Mouse (Mus musculus) lung, postnatal 0 days (tissue): Measurements from ENCODE around the gene Cct8l1.

Source experiments
- CTCF ChIP-seq: IDR thresholded peaks from 2 replicates; pipeline ENCODE4 v1.5.1; 2016; ENCODE audit warnings: antibody characterized with exemption, mild to moderate bottlenecking
- EP300 ChIP-seq: IDR thresholded peaks from 2 replicates; pipeline ENCODE4 v1.6.1; 2016; ENCODE audit warnings: antibody characterized with exemption, mild to moderate bottlenecking, control low read depth

GRCm38 (mm10) chr5:25472070-25472469, 43.8 kb upstream of the Cct8l1 start:
- TF ChIP-seq CTCF (no peak), EP300 (no peak)
